8 mouse cellular contexts compared by ENCODE assay signal in the genomic region with DNA sequence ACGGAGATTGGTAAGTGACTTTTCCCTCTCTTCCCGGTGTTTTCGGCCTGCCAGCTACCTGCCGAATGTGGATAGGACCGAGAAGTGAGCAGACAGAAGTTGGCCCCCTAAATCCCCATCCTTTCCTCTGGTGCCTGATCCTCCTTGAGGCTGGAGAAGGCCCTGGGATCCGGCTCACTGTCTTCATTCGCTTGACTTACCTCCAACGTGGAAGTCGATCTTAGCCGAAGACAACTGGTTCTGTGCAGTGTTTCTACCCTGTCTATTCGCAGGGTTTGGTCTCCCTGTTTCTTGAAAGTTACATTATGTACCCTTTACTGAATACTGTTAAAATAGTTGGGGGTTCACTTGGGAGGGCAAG. TPM values are rescaled to one million over a fixed set of nuclear protein-coding genes. Genes with fewer than 3 reads are reported as not detected.
DNase-seq lines count a peak whose midpoint lies in the region; ATAC-seq and TF ChIP-seq lines count a peak whose summit lies in the region.

No protein-coding gene starts in this region.

- H3K36me3 ChIP-seq in lung, embryonic 16.5 days (ENCODE audit: control insufficient read depth, insufficient read depth, low read length): no peaks in the 10 kb centered on the region
- no peaks in the 10 kb centered on the region for H3K36me3 ChIP-seq in erythroblast, embryonic 14.5 days (ENCODE audit: control insufficient read depth)
- no peaks in the 10 kb centered on the region for H3K36me3 ChIP-seq in limb, embryonic 14.5 days (ENCODE audit: control insufficient read depth, insufficient read depth, low read length)

- peaks cover 2% of the 10 kb centered on the region; the same call in 1 of the 2 replicates for H3K4me1 ChIP-seq in lung, embryonic 16.5 days (replicated peaks; ENCODE audit: control insufficient read depth, insufficient read depth, low read length)
- H3K4me1 ChIP-seq in erythroblast, embryonic 14.5 days (ENCODE audit: control insufficient read depth): peaks cover 10% of the 10 kb centered on the region
- no peaks in the 10 kb centered on the region for H3K4me1 ChIP-seq in limb, embryonic 14.5 days (ENCODE audit: control insufficient read depth, insufficient read depth, low read length)
- H3K4me1 ChIP-seq in olfactory bulb, adult 2 months (ENCODE audit: control insufficient read depth, insufficient read depth, low read length): no peaks in the 10 kb centered on the region

- H3K27ac ChIP-seq in lung, embryonic 16.5 days (ENCODE audit: low read length): no peak overlapping the region
- H3K27ac ChIP-seq in limb, embryonic 14.5 days (replicated peaks; ENCODE audit: low read depth, low read length): peak overlapping the region; percentile 94; the same call in 1 of the 2 replicates
- peak overlapping the region; percentile 54; the same call in 1 of the 2 replicates for H3K27ac ChIP-seq in olfactory bulb, adult 2 months (ENCODE audit: insufficient read depth, low read depth, low read length)

- ATAC-seq in lung, embryonic 16.5 days (ENCODE audit: low read depth): peak; percentile 67
- peak; percentile 58 for ATAC-seq in limb, embryonic 14.5 days (ENCODE audit: low FRiP score, low read depth)

- no peaks in the 10 kb centered on the region for H3K9me3 ChIP-seq in lung, embryonic 16.5 days (ENCODE audit: control insufficient read depth, low read length)
- no peaks in the 10 kb centered on the region for H3K9me3 ChIP-seq in erythroblast, embryonic 14.5 days (ENCODE audit: control insufficient read depth, low read length)
- no peaks in the 10 kb centered on the region for H3K9me3 ChIP-seq in limb, embryonic 14.5 days (ENCODE audit: control insufficient read depth, low read length)

- WGBS in lung, embryonic 16.5 days: 0% methylated on average over 11 of the region's 11 CpGs
- WGBS in limb, embryonic 14.5 days: 1% methylated on average over 11 of the region's 11 CpGs
- 0% methylated on average over 11 of the region's 11 CpGs for WGBS in olfactory bulb, adult 2 months

- no peaks in the 10 kb centered on the region for H3K27me3 ChIP-seq in lung, embryonic 16.5 days (ENCODE audit: control insufficient read depth, insufficient read depth, low read depth, low read length)
- no peaks in the 10 kb centered on the region for H3K27me3 ChIP-seq in erythroblast, embryonic 14.5 days (ENCODE audit: control insufficient read depth)
- no peaks in the 10 kb centered on the region for H3K27me3 ChIP-seq in limb, embryonic 14.5 days (ENCODE audit: control insufficient read depth, insufficient read depth, low read length)

- no peak for TF ChIP-seq POLR2A in limb, embryonic 14.5 days (IDR thresholded peaks at IDR 0.05; ENCODE audit: borderline replicate concordance, extremely low read depth, insufficient read depth, insufficient read length)
- 0 out of 2 replicates have a peak, but pooled peaks have one; percentile 3 for TF ChIP-seq POLR2A in olfactory bulb, adult 2 months (IDR thresholded peaks at IDR 0.05; ENCODE audit: insufficient read depth, low read depth, low read length)

- intact Hi-C loops in left cerebral cortex, postnatal 36 days (cut with DNase I): no loop called here

- no peak for TF ChIP-seq CTCF in olfactory bulb, adult 2 months (IDR thresholded peaks at IDR 0.05; ENCODE audit: insufficient read depth, low read depth, low read length)

- H3K4me2 ChIP-seq in lung, embryonic 16.5 days (ENCODE audit: low read depth, low read length): peak overlapping the region; percentile 63
- H3K4me2 ChIP-seq in limb, embryonic 14.5 days (replicated peaks; ENCODE audit: low read depth, low read length, severe bottlenecking): peak overlapping the region; percentile 51

- H3K4me3 ChIP-seq in lung, embryonic 16.5 days (ENCODE audit: low read length): peak overlapping the region; percentile 71
- peak overlapping the region; percentile 77 for H3K4me3 ChIP-seq in erythroblast, embryonic 14.5 days (replicated peaks)
- H3K4me3 ChIP-seq in limb, embryonic 14.5 days (replicated peaks; ENCODE audit: low read length): peak overlapping the region; percentile 92
- peak overlapping the region; percentile 78 for H3K4me3 ChIP-seq in olfactory bulb, adult 2 months (ENCODE audit: insufficient read depth, low read depth, low read length)

- no peak for DNase-seq in lung, postnatal 36 days
- peak; percentile 6 for DNase-seq in limb, embryonic 14.5 days (ENCODE audit: low spot score)
- no peak for DNase-seq in left cerebral cortex, postnatal 36 days (ENCODE audit: low spot score in 2 of 2)
- no peak for DNase-seq in cerebellum, adult 11-12 months
- DNase-seq in kidney, adult 9 months: no peak

- H3K9ac ChIP-seq in lung, embryonic 16.5 days (ENCODE audit: low read length): peak overlapping the region; percentile 83
- H3K9ac ChIP-seq in limb, embryonic 14.5 days (ENCODE audit: low read depth, low read length, severe bottlenecking): peak overlapping the region; percentile 91

RNA-seq across cellular contexts. Expression of a gene that starts 0.3 kb away (rescaled TPM):
- polyA plus RNA-seq in lung, embryonic 16.5 days (2015; fragmentation: Nextera tagmentation; extraction: Ambion mirVana): 8.3 and 10.5 TPM in 2 replicates
- not detected in 2 replicates for polyA plus RNA-seq in erythroblast, embryonic 14.5 days (2012)
- polyA plus RNA-seq in limb, embryonic 14.5 days (2012; rRNA removed): 2.7 and 3.9 TPM in 2 replicates
- polyA plus RNA-seq in limb, embryonic 14.5 days (2014; fragmentation: Nextera tagmentation; extraction: Ambion mirVana): 9.4 and 10.5 TPM in 2 replicates
- polyA plus RNA-seq in olfactory bulb, adult 2 months (2012; ENCODE audit: insufficient read depth, insufficient read length, low replicate concordance, missing spikeins): not detected in 2 replicates
- total RNA-seq in left cerebral cortex, postnatal 36 days (2021): 10 to 100 TPM; 21.8 to 30.2 TPM

RNA-seq across cellular contexts. Expression of a gene that starts 0.3 kb away (rescaled TPM):
- polyA plus RNA-seq in lung, embryonic 16.5 days (2015; fragmentation: Nextera tagmentation; extraction: Ambion mirVana): 37.9 and 40.8 TPM in 2 replicates
- polyA plus RNA-seq in erythroblast, embryonic 14.5 days (2012): 0.07 and 0.08 TPM in 2 replicates
- 16.0 and 19.4 TPM in 2 replicates for polyA plus RNA-seq in limb, embryonic 14.5 days (2012; rRNA removed)
- 33.1 and 34.6 TPM in 2 replicates for polyA plus RNA-seq in limb, embryonic 14.5 days (2014; fragmentation: Nextera tagmentation; extraction: Ambion mirVana)
- not detected in 2 replicates for polyA plus RNA-seq in olfactory bulb, adult 2 months (2012; ENCODE audit: insufficient read depth, insufficient read length, low replicate concordance, missing spikeins)
- 10 to 100 TPM; 24.7 to 28.4 TPM for total RNA-seq in left cerebral cortex, postnatal 36 days (2021)

Comparison
In these comparisons a context has a peak if more than half of its experiments do, and no peak if none do; other contexts are left out.
1. RNA of a gene that starts 0.3 kb away (polyA plus RNA-seq): 37.9 to 40.8 TPM in lung, embryonic 16.5 days and 16.0 to 34.6 TPM in limb, embryonic 14.5 days; 0.07 to 0.08 TPM in erythroblast, embryonic 14.5 days and not detected in olfactory bulb, adult 2 months; every median in the first group is over 10 times any median in the second.
2. Peak in every context shown above with its lines, with median percentiles within 50 percentile points of each other: H3K4me3 ChIP-seq.